Mouse (Mus musculus) heart, postnatal 4 days (tissue): ENCODE measurements around the gene Dido1. TPM values are rescaled to one million over a fixed set of nuclear protein-coding genes. Genes with fewer than 3 reads are reported as not detected.

Source experiments
- total RNA-seq, 2 experiments: library from RNA; stranded (reverse); gene quantifications; 2 replicates each; pipeline ENCODE4 v1.2.3; 2021

The Dido1 gene
- total RNA-seq, 2 experiments from 2014 or later, result 40.5 to 44.0 TPM

Other genes with a start within 250 kb of the Dido1 start
- under 1 TPM; 0.21 to 0.45 TPM for gene Ntsr1, start 210.0 kb downstream of the Dido1 start, total RNA-seq
- gene Mrgbp, start 128.7 kb downstream of the Dido1 start, total RNA-seq, result 10 to 100 TPM; 26.1 to 27.0 TPM
- gene Ogfr, start 120.8 kb downstream of the Dido1 start, total RNA-seq, result 10 to 100 TPM; 49.6 to 51.8 TPM
- 1 to 10 TPM; 1.2 to 1.8 TPM for gene Col9a3, start 112.2 kb downstream of the Dido1 start, total RNA-seq
- under 1 TPM; 0.20 to 0.26 TPM for gene Tcfl5, start 67.3 kb downstream of the Dido1 start, total RNA-seq
- gene Gid8, start 118 bp upstream of the Dido1 start, total RNA-seq, result 10 to 100 TPM; 68.5 to 69.9 TPM
- under 1 TPM; 0.69 to 0.88 TPM for gene Slc17a9, start 15.3 kb upstream of the Dido1 start, total RNA-seq
- gene Bhlhe23, start 66.9 kb upstream of the Dido1 start, total RNA-seq, result not detected
- gene Ythdf1, start 210.9 kb upstream of the Dido1 start, total RNA-seq, result 10 to 100 TPM; 47.0 to 47.8 TPM
- not detected for gene Birc7, start 219.0 kb upstream of the Dido1 start, total RNA-seq
- 10 to 100 TPM; 12.5 to 13.4 TPM for gene Nkain4, start 244.7 kb upstream of the Dido1 start, total RNA-seq